Mouse (Mus musculus) hindlimb bud, embryonic 11.5 days (tissue): ENCODE measurements around the gene Pld1.

Experiments used
- DNase-seq: peaks from one replicate; pipeline ENCODE4 v3.0.0-alpha.2; 2012; ENCODE audit warnings: low read depth, low spot score; ENCODE audit errors: extremely low spot score

Gene Pld1

DNA sequence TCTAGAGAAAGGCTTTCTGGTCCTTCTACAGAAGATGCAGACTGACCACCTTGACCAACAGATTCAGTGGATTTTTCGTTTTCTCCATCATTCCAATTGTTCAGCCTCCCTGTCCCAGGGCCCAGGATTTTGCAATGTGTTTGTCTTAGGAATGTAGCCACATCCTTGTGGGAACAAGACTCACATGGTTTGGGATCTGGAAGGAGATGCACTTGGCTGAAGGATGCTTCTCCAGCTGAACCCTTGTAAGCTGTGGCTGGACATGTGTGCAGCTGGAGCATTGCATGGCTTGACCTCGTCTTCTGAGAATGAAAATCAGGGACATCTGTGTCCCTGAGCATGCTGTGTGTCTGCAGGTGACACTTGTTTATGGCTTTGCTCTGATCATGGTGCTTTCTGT is 203.6 kb downstream of the Pld1 start:
- no peak for DNase-seq

DNA sequence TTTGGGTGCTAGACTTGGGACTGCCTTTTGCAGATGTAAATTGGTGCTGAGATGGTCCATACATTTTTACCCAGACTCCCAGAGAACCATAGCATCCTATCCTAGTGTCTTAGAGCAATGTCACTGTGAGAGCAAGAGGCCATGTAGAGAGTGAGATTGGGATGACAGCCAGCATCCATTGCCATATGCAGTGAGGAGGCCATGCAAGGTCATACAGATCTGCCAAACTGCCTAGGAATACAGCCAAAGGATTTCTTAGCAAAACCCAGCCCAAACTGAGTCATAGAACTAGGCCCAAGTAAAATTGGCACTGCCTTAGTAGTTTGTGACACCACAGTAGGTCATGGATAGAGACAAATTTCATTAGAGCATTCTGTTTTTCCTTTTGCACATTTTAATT is 206.2 kb downstream of the Pld1 start:
- DNase-seq: no peak

DNA sequence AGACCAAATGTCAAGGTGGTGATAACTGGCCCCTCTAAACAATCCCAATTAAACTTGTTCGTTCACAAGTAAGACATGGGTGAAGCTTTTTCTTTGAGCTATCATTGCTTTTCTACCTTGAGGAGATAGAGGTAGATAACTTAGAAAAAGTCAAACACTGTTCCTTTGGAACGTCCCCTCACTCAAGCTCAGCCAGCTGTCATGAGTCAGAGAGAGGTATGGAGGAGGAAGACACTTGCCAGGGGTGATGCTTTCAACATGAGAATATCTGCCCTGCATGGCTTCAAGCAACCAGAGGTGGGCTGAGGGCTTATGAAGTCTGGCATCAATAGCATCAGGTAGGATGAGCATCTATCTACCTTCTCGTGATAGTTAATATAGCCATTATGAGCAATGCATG is 207.0 kb downstream of the Pld1 start:
- DNase-seq: no peak

DNA sequence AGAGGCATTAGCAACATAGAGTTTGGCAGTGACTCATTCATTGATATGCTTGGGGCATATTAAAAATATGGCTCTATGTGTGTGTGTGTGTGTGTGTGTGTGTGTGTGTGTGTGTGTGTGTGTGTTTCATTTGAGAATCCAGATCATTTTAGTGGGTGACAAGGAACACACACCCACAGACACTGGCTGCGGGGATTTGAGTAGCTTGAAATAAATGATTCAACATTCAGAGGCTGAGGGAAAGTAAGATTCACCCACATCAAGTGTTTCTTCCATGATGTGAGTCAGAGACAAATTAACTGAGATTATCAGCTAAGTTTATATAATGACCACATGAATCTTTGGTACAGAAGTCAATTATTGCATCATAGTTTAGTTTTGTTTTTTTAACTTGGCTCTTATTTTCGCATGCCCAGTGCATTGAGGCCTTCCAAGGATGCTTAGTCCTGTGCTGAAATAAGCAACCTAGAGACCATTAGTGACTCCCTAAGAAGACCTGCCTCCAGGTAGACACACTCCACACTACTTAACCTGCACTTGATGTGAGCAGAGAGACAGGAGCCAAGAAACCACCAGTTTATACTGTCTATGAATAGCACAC is 211.3 kb downstream of the Pld1 start:
- no peak for DNase-seq

DNA sequence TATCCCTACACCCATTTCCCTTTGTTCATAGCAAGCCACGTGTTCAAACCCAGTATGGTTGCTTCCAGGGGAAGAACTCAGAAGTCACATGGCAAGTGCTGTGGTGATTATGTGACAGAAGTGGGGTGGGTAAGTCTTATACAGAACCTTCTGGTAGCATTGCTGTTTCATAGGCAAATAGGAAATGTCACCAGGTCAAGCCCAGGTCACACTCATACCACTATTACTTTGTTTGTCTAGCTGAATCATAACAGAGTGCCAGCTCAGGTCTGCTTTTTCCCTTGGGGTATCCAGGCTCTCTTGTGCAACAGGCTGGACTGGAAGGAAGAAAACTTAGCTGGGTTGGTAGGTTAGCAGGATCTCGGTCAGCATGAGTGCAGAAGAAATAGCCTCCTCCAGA is 219.5 kb downstream of the Pld1 start:
- DNase-seq: no peak

DNA sequence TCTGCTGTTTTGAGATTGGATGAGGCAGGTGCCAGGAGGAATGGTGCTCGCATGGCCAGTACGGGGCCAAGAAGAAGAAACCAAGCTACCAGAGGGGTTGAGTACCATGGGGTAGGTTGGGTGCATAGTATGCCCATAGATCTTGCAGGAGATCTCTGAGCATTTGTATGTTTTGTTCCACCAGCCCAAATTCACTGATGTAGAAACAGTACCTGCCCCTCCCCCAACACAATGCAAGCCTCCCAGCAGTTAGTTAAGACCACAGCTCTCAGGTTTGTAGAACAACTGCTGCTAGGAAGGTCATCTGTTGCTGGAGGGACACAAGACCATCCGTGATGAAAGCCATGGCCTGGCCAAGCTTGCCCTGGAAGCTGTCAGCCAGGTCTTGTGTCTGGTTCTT is 220.4 kb downstream of the Pld1 start:
- DNase-seq: no peak

DNA sequence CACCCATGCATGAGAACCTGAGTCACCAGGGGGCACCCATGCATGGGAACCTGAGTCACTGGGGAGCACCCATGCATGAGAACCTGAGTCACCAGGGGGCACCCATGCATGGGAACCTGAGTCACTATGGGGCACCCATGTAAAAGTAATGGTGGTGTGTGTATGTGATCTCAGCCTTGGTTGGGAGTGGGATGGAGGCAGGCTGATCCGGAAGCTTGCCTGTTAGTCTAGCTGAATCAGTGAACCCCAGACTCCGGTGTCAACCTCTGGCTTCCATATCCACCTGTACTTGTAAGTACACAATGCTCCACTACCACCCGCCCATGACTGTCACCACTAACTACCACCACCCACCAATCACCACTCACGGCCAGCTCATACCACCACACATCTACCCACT is 223.9 kb downstream of the Pld1 start:
- no peak for DNase-seq

DNA sequence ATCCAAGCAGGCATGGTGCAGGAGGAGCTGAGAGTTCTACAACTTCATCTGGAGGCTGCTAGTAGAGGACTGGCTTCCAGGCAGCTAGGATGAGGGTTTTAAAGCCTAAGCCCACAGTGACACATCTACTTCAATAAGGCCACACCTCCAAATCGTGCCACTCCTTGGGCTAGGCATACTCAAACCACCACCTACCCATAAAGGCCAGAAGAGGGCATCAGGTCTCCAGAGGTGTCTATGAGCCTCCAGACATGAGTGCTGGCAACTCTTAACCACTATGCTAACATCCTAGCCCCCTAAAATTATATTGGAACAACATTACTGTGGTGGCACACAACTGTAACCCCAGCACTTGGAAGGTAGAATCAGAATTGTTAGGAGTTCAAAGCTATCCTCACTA is 226.2 kb downstream of the Pld1 start:
- no peak for DNase-seq

DNA sequence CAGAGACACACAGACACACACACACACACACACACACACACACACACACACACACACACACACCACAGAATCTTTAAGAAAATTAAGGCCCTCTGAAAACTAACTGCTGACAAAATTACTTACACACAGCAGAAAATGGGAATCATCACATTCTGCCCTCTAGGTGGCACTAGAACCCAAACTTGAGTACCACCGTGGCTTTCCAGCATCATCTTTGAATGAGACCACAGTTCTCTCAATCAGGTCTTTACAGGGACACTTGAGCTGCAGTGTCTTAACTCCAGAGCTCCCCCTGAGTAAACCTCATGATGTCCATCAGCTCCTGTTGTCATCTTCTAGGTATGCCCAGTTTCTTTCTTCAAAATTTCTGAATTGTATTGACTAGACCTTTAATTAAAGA is 227.1 kb downstream of the Pld1 start:
- DNase-seq: peak; percentile 67

DNA sequence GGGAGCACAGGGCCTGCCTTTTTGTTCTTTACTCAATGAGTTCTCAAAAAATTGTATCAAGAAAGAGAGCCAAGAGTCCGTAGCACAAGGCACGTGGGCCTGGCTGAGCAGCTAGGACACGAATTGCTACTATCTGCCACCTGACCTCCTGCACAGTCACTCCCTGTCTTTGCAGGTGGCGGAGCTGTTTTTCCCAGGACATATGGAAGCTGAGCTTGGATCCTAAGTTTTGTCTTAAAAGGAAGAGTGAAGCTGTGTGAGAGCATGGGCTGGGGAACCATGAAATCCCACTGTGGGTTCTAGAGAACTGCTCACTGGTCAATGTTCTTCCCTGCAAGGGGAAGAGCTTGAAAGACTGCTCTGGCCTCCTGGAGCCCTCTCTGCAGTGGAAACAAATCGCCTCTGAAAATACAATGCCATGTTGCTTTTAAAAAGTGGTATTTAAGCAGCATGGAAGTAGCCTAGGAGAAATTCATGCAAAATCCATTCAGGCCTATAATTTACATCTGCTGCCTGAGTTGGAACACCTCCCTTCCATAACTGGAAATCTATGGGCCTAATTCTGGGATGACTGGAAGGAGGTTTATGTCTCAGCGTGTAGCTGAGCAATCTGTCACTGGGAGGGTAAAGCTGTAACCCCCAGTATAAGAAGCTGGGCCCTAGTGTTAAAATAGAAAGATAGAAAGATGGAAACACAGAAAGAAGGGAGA is 229.5 kb downstream of the Pld1 start:
- no peak for DNase-seq

DNA sequence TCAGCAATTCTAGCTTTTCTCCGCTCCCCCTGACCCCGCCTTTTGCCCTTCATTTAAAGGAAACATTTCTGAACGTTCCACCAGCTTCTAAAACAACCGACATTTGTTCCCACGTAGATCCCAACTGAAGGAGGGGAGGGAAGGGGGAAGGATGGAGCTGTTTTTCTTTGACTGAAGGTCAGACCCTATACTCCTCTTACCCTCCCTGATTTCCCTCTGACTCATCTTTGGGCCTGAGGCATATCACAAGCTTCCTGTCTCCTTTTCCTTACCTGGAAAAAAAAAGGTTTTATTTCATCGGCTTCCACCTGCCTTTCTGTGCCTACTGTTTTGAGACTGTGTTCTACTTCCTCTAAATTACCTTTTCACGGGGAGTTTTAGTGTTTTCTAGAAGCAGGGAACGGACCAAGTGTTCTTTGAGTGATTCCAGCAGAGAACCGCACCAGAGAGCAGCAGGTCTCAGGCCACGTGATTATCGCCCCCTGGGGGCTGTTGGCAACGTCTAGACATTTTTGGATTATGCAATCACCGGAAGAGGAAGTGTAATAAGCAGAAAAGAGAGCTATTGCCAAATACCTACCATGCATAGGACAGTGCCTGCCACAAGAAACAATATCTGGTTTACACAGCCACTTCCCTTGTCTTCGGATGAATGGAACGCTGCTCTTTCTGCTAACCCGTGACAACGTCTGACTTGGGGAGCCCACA is 232.6 kb downstream of the Pld1 start:
- no peak for DNase-seq

DNA sequence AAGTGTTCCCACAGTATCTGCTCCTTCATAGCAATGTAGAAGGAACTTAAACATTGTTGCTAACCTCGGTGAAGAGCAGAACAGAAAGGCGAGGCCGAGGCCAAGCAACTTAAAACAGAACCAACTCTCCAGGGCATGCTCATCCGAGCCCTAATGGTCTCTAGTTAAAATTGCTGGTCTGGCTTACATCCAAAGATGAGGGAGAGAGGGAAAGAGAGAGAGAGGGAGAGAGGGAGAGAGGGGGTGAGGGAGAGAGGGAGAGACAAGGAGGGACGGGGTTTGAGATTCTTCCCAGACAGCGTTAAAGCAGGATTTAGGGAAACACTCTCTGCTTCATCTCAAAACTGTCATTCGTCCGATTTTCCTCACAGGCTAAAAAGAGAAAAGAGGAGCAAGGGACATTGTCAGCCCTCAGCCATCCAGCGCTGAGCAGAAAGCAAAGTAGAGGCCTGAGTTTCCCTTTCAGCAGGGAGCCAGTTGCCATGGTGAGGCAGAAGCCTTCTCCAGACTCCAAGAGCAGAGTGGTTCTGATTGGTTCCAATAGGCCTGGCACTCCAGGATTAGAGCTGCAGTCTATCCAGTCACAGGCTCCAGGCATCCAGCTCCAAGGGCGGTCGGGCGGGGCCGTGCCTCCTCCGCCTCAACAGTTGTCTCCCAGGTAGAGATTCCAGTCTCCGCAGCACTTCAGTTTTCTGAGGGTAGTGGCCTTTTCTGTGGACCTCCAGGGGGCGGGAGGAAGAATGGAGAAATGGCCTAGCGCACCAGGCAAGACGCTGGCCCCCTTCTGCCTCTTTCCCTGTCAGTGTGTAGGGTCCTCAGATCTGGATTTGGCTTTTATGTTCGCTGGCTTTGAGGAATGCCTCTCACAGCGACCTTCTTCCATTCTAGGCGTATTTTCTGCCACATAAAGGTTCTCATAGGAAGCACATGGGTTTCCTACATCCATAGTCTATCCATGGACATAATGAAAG is 237.8 kb downstream of the Pld1 start:
- no peak for DNase-seq

DNA sequence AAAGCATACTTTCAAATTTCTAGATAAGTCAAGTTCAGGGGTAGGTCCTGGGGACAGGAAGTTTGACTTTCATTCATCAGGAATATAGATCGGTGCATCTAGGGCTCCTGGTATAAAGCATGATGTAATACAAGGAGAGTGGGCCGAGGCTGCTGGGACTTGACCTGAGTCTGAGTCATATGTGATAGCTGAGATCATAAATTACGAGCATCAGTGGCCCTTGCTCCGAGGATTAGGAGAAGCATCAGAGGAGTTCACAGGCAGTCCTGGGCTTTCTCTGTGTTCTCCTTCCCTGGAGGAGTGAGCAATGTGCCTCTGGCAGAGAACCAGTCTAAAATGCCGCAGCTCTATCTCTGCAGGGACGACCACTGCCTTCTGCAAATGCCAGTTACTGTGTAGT is 239.8 kb downstream of the Pld1 start:
- DNase-seq: no peak
